Mouse (Mus musculus) hindbrain, embryonic 16.5 days (tissue): Measurements from ENCODE around the gene Slc26a9. TPM values are rescaled to one million over a fixed set of nuclear protein-coding genes. Genes with fewer than 3 reads are reported as not detected.
"Not testable (repeated sequence)": the region's sequence is repeated elsewhere in the genome, so short reads cannot be mapped to it uniquely, and the experiment has no call there.

Experiments
- ATAC-seq: fragments of 200-750 bp; cut with Nextera tagmentation; 2 replicates; pipeline ENCODE4 v1.8.0; 2017; ENCODE audit warnings: moderate TSS enrichment, moderate library complexity
- H3K27ac ChIP-seq: fragments of 300-500 bp; sonication (generic); 2 replicates; pipeline ENCODE4 v1.5.1; 2014; ENCODE audit warnings: low read depth, mild to moderate bottlenecking, control low read depth, low read length, moderate library complexity
- H3K27me3 ChIP-seq: fragments of 300-500 bp; sonication (generic); replicated peaks from 2 replicates; pipeline ENCODE4 v1.6.1; 2014; ENCODE audit warnings: low read length; ENCODE audit not compliant: control insufficient read depth, insufficient read depth
- H3K36me3 ChIP-seq: fragments of 300-500 bp; sonication (generic); 2 replicates; pipeline ENCODE4 v1.6.1; 2014; ENCODE audit warnings: mild to moderate bottlenecking, low read length, moderate library complexity, mixed read lengths; ENCODE audit not compliant: control insufficient read depth, insufficient read depth
- H3K4me1 ChIP-seq: fragments of 300-500 bp; sonication (generic); 2 replicates; pipeline ENCODE4 v1.6.1; 2014; ENCODE audit warnings: low read depth, low read length; ENCODE audit not compliant: control insufficient read depth, insufficient read depth
- H3K4me2 ChIP-seq: fragments of 300-500 bp; sonication (generic); 2 replicates; pipeline ENCODE4 v1.6.1; 2014; ENCODE audit warnings: mild to moderate bottlenecking, low read length, control low read depth, moderate library complexity
- H3K4me3 ChIP-seq: fragments of 300-500 bp; sonication (generic); 2 replicates; pipeline ENCODE4 v1.5.1; 2014; ENCODE audit warnings: mild to moderate bottlenecking, low read length, control low read depth, moderate library complexity
- H3K9ac ChIP-seq: fragments of 300-500 bp; sonication (generic); 2 replicates; pipeline ENCODE4 v1.6.1; 2014; ENCODE audit warnings: low read depth, mild to moderate bottlenecking, control low read depth, low read length, moderate library complexity
- H3K9me3 ChIP-seq: fragments of 300-500 bp; sonication (generic); 2 replicates; pipeline ENCODE4 v1.6.1; 2014; ENCODE audit warnings: mild to moderate bottlenecking, low read length, moderate library complexity; ENCODE audit not compliant: control insufficient read depth
- WGBS: fragments of 180-500 bp; shearing (Covaris S2); extraction: QIAGEN DNeasy Blood & Tissue Kit; methylation state at CpG from one replicate; pipeline ENCODE4 v1.1.7; 2014; 5-methylcytosine and 5-hydroxymethylcytosine counted together
- polyA plus RNA-seq: library from polyadenylated mRNA; unstranded; fragments of >200 nt; fragmentation: Nextera tagmentation; extraction: Ambion mirVana; gene quantifications from 2 replicates; pipeline ENCODE4 v1.2.1, GENCODE M21; 2015

Gene Slc26a9
- polyA plus RNA-seq, 1 experiment from 2014 or later: 0.18 TPM

DNA sequence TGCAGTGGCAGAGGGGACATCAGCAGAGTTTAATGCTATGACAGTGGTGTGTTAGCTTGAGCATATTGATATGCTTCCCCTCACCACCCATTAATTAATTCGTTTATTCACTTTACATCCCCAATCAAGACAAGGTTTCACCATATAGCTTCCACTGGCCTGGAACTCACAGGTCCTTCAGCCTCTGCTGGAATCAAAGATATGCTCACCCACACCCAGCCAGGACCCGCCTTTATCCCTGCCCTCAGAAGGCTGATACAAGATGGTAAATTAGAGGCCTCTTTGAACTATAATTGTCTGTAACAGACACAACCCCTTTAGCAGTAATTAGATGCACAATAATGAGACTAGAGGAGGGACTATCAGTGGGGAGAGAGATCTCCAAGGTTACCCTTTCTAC lies 65.8 kb downstream of the Slc26a9 start:
- Histone ChIP-seq H3K9ac (no peak overlapping the region), H3K9me3 (no peaks in the 10 kb centered on the region), H3K4me1 (no peaks in the 10 kb centered on the region), H3K27ac (no peak overlapping the region), H3K4me2 (no peak overlapping the region), H3K27me3 (no peaks in the 10 kb centered on the region), H3K4me3 (no peak overlapping the region), H3K36me3 (no peaks in the 10 kb centered on the region)
- ATAC-seq: no peak
- WGBS: 58% methylated on average over 2 of the region's 2 CpGs

DNA sequence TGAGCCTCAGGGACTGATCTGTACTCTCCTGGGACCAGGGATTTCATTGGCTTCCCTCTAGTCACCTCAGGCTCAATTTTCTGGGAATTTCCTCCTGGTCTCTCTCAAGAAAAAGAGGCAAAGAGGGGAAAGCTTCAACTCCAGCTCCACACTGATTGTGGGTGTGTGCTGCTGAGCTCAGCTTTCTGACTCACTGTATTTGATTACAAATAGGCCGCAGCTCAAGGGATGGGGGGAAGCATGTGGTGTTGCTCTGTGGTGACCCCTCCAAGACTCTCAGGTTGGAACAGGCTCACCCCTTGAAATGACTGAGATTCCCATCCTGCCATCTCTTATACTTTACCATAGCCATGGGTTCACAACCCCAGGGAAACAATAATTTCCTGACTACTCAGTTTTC lies 67.6 kb downstream of the Slc26a9 start:
- H3K4me3 ChIP-seq: no peak overlapping the region
- H3K27ac ChIP-seq: no peak overlapping the region
- no peak for ATAC-seq
- H3K9me3 ChIP-seq: no peaks in the 10 kb centered on the region
- WGBS: 78% methylated on average over 1 of the region's 1 CpGs
- H3K27me3 ChIP-seq: no peaks in the 10 kb centered on the region
- H3K9ac ChIP-seq: no peak overlapping the region
- H3K4me1 ChIP-seq: no peaks in the 10 kb centered on the region
- no peak overlapping the region for H3K4me2 ChIP-seq
- no peaks in the 10 kb centered on the region for H3K36me3 ChIP-seq

- Histone ChIP-seq H3K4me3 (no peak overlapping the region), H3K4me1 (no peaks in the 10 kb centered on the region), H3K36me3 (no peaks in the 10 kb centered on the region), H3K27me3 (no peaks in the 10 kb centered on the region), H3K9ac (no peak overlapping the region), H3K9me3 (no peaks in the 10 kb centered on the region), H3K4me2 (no peak overlapping the region), H3K27ac (no peak overlapping the region)
- ATAC-seq: no peak
- 91% methylated on average over 9 of the region's 9 CpGs for WGBS
Observed at GRCm38 (mm10) chr1:131812006-131812405, 68.2 kb downstream of the Slc26a9 start.

DNA sequence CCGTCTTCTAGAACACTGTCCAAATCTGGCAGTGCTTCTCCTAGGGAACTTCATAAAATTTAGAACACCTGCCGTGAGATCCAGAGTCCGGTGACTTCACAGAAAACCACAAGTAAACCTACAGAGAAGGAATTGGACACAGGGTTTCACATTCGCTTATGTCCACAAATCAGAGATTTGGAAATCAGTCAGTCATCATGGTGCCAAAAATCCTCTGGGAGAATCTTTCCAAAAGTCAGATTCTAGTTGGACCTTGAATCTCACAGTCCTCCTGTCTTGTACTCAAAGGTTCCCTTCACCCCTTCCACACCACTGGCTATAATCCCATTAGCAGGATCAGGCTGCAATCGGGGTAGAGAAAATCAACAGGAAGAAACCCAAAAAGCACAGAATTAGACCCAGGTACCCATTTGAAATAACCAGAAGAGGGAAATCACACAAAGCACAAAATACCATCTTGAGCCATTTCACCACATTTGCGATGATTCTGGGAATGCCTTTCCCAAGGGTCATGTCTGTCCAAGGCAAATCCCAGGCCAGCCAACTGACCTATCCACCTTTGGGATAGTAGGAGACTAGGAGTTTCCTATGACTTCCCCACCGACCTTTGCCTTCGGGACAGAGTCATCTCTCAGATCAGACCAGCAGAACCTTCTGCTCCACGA lies 68.9 kb downstream of the Slc26a9 start:
- Histone ChIP-seq H3K9me3 (no peaks in the 10 kb centered on the region), H3K36me3 (no peaks in the 10 kb centered on the region), H3K9ac (no peak overlapping the region), H3K4me3 (no peak overlapping the region), H3K4me1 (no peaks in the 10 kb centered on the region), H3K27me3 (no peaks in the 10 kb centered on the region), H3K4me2 (no peak overlapping the region), H3K27ac (no peak overlapping the region)
- 87% methylated on average over 9 of the region's 9 CpGs for WGBS
- no peak for ATAC-seq

GRCm38 (mm10) chr1:131813731-131814130 lies 69.9 kb downstream of the Slc26a9 start:
- ATAC-seq: no peak
- Histone ChIP-seq H3K27me3 (no peaks in the 10 kb centered on the region), H3K9me3 (no peaks in the 10 kb centered on the region), H3K4me2 (no peak overlapping the region), H3K36me3 (no peaks in the 10 kb centered on the region), H3K9ac (no peak overlapping the region), H3K27ac (no peak overlapping the region), H3K4me3 (no peak overlapping the region), H3K4me1 (no peaks in the 10 kb centered on the region)
- WGBS: 89% methylated on average over 4 of the region's 4 CpGs

- H3K9me3 ChIP-seq: no peaks in the 10 kb centered on the region
- no peak overlapping the region for H3K27ac ChIP-seq
- no peak overlapping the region for H3K4me2 ChIP-seq
- WGBS: 85% methylated on average over 3 of the region's 3 CpGs
- no peak for ATAC-seq
- no peak overlapping the region for H3K9ac ChIP-seq
- no peaks in the 10 kb centered on the region for H3K36me3 ChIP-seq
- H3K27me3 ChIP-seq: no peaks in the 10 kb centered on the region
- no peaks in the 10 kb centered on the region for H3K4me1 ChIP-seq
- no peak overlapping the region for H3K4me3 ChIP-seq
Observed at GRCm38 (mm10) chr1:131814191-131814590, 70.4 kb downstream of the Slc26a9 start.

GRCm38 (mm10) chr1:131816886-131817285 lies 73.1 kb downstream of the Slc26a9 start:
- no peaks in the 10 kb centered on the region for H3K36me3 ChIP-seq
- H3K4me3 ChIP-seq: no peak overlapping the region
- no peak for ATAC-seq
- no peak overlapping the region for H3K9ac ChIP-seq
- H3K9me3 ChIP-seq: no peaks in the 10 kb centered on the region
- no peaks in the 10 kb centered on the region for H3K27me3 ChIP-seq
- no peak overlapping the region for H3K4me2 ChIP-seq
- no peaks in the 10 kb centered on the region for H3K4me1 ChIP-seq
- no peak overlapping the region for H3K27ac ChIP-seq
- WGBS: 68% methylated on average over 6 of the region's 6 CpGs

DNA sequence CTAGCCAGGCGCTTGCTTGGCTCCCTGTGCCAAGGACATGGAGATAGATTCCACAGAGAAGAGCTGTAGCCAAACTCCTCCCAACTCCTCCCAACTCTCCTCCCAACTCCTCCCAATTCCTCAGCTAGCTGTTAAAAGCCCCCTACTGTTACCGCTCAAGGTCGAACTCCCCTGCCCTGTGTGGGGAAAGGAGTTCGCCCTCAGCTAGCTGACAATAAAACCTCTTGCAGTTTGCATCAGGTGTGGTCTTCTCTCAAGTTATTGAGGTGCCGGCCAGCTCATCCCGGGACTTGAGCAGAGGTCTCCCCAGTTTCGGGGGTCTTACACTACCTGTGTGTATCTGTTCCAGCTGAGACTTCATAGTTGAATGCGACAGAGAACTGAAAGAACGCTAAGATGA lies 76.5 kb downstream of the Slc26a9 start:
- not testable (repeated sequence) for H3K9me3 ChIP-seq, H3K4me3 ChIP-seq, H3K27ac ChIP-seq, ATAC-seq, H3K27me3 ChIP-seq, H3K4me1 ChIP-seq, H3K4me2 ChIP-seq, H3K36me3 ChIP-seq, H3K9ac ChIP-seq
- WGBS: 72% methylated on average over 8 of the region's 9 CpGs

DNA sequence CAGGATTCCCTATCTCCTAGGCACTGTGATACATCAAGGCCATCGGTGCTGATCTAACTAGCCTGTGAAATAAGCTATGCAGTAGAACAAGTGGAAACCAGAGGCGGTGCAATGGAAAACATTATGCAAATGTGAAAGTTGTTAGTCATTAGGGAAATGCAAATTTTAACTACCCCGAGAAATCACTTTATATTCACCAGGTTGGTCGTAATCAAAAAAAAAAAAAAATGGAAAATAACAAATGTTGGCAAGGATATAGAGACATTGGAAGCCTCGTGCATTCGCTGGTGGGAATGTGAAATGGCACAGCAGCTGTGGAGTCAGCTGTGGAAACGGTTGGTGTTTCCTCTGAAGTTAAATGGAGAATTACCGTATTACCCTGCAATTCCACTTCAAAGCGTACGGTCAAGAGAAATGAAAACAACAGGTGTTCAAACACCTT lies 77.1 kb downstream of the Slc26a9 start:
- H3K9me3 ChIP-seq: no peaks in the 10 kb centered on the region
- H3K4me2 ChIP-seq: no peak overlapping the region
- no peaks in the 10 kb centered on the region for H3K36me3 ChIP-seq
- H3K9ac ChIP-seq: no peak overlapping the region
- no peak overlapping the region for H3K4me3 ChIP-seq
- no peaks in the 10 kb centered on the region for H3K4me1 ChIP-seq
- H3K27ac ChIP-seq: no peak overlapping the region
- H3K27me3 ChIP-seq: no peaks in the 10 kb centered on the region
- WGBS: 69% methylated on average over 10 of the region's 10 CpGs
- ATAC-seq: no peak
